Mouse (Mus musculus) MEL (cell line): ENCODE data around the gene Adam12. TPM values are rescaled to one million over a fixed set of nuclear protein-coding genes. Genes with fewer than 3 reads are reported as not detected.

ENCODE experiments used
- DNase-seq: peaks from one replicate; pipeline ENCODE4 v3.0.0; 2011; ENCODE audit warnings: low read depth, low spot score
- H3K27ac ChIP-seq: 2 replicates; pipeline ENCODE4 v1.5.1; 2012; ENCODE audit warnings: low read depth, mild to moderate bottlenecking, control low read depth, low read length, moderate library complexity; ENCODE audit not compliant: control insufficient read depth
- H3K27me3 ChIP-seq, 2 experiments: fragments of 150-350 bp in 1 of 2; sonication (generic) in 1 of 2; 2 replicates each; pipeline ENCODE4 v1.6.1; 2012; ENCODE audit warnings: low read length in 2 of 2, mild to moderate bottlenecking in 2 of 2, improper control_type of control experiment in 1 of 2, moderate library complexity in 1 of 2; ENCODE audit not compliant: insufficient read depth in 2 of 2, control insufficient read depth in 1 of 2
- H3K36me3 ChIP-seq, 2 experiments: 2 replicates each; pipeline ENCODE4 v1.6.1; 2012 to 2014; ENCODE audit warnings: low read length in 2 of 2, improper control_type of control experiment in 1 of 2, inconsistent platforms in 1 of 2, mild to moderate bottlenecking in 1 of 2; ENCODE audit not compliant: insufficient read depth in 2 of 2, control insufficient read depth in 1 of 2
- H3K4me1 ChIP-seq, 2 experiments: fragments of 150-350 bp in 1 of 2; sonication (generic) in 1 of 2; 2 replicates each; pipeline ENCODE4 v1.6.1; 2012; ENCODE audit warnings: low read length in 2 of 2, improper control_type of control experiment in 1 of 2, mild to moderate bottlenecking in 1 of 2; ENCODE audit not compliant: insufficient read depth in 2 of 2, control insufficient read depth in 1 of 2
- H3K4me3 ChIP-seq, 2 experiments: fragments of 150-350 bp in 1 of 2; sonication (generic) in 1 of 2; 2 replicates each; pipeline ENCODE4 v1.5.1; 2012; ENCODE audit warnings: low read depth in 2 of 2, low read length in 2 of 2, mild to moderate bottlenecking in 2 of 2, moderate library complexity in 2 of 2, control low read depth in 1 of 2, improper control_type of control experiment in 1 of 2; ENCODE audit not compliant: control insufficient read depth in 1 of 2, insufficient read depth in 1 of 2
- H3K79me2 ChIP-seq: 2 replicates; pipeline ENCODE4 v1.6.1; 2012; ENCODE audit warnings: mild to moderate bottlenecking, low read length, moderate library complexity; ENCODE audit not compliant: control insufficient read depth, poor library complexity, insufficient read depth
- H3K9ac ChIP-seq: 2 replicates; pipeline ENCODE4 v1.6.1; 2012; ENCODE audit warnings: low read depth, mild to moderate bottlenecking, control low read depth, low read length, moderate library complexity; ENCODE audit not compliant: control insufficient read depth, poor library complexity, severe bottlenecking
- H3K9me3 ChIP-seq: fragments of 150-350 bp; sonication (generic); replicated peaks from 2 replicates; pipeline ENCODE4 v1.6.1; 2012; ENCODE audit warnings: mild to moderate bottlenecking, low read length, improper control_type of control experiment, moderate library complexity; ENCODE audit not compliant: insufficient read depth
- BHLHE40 ChIP-seq: IDR thresholded peaks from 2 replicates; pipeline ENCODE4 v1.6.1; 2012; ENCODE audit warnings: low read depth, mild to moderate bottlenecking, inconsistent platforms, low read length, improper control_type of control experiment, borderline replicate concordance
- CHD2 ChIP-seq: IDR thresholded peaks from 2 replicates; pipeline ENCODE4 v1.6.1; 2011; ENCODE audit warnings: low read length, improper control_type of control experiment
- CTCF ChIP-seq, 3 experiments: IDR thresholded peaks in 2 of 3; conservative IDR thresholded peaks in 1 of 3; 2 replicates each; pipeline ENCODE4 v1.5.1; 2011 to 2012; ENCODE audit warnings: low read length in 3 of 3, low read depth in 2 of 3, mild to moderate bottlenecking in 2 of 3, improper control_type of control experiment in 1 of 3, inconsistent platforms in 1 of 3, mixed read lengths in 1 of 3, moderate library complexity in 1 of 3; ENCODE audit not compliant: control insufficient read depth in 1 of 3, insufficient read depth in 1 of 3, poor library complexity in 1 of 3, severe bottlenecking in 1 of 3
- E2F4 ChIP-seq: IDR thresholded peaks from 2 replicates; pipeline ENCODE4 v1.6.1; 2011; ENCODE audit warnings: low read depth, low read length, improper control_type of control experiment, borderline replicate concordance
- GATA1 ChIP-seq: IDR thresholded peaks from 2 replicates; pipeline ENCODE4 v1.6.1; 2011; ENCODE audit warnings: low read depth, low read length, improper control_type of control experiment
- JUND ChIP-seq: IDR thresholded peaks from 2 replicates; pipeline ENCODE4 v1.6.1; 2011; ENCODE audit warnings: low read depth, mild to moderate bottlenecking, improper control_type of control experiment, low read length
- MAFK ChIP-seq: IDR thresholded peaks from 2 replicates; pipeline ENCODE4 v1.6.1; 2011; ENCODE audit warnings: low read depth, mild to moderate bottlenecking, low read length, improper control_type of control experiment, borderline replicate concordance
- MAZ ChIP-seq: IDR thresholded peaks from 2 replicates; pipeline ENCODE4 v1.6.1; 2012; ENCODE audit warnings: low read depth, mild to moderate bottlenecking, inconsistent platforms, low read length, improper control_type of control experiment
- MEF2A ChIP-seq: IDR thresholded peaks from 2 replicates; pipeline ENCODE4 v1.6.1; 2014; ENCODE audit warnings: low read depth, mild to moderate bottlenecking, inconsistent platforms, low read length, improper control_type of control experiment; ENCODE audit not compliant: poor library complexity, insufficient replicate concordance, severe bottlenecking; ENCODE audit errors: extremely low read depth
- MXI1 ChIP-seq: IDR thresholded peaks from 2 replicates; pipeline ENCODE4 v1.6.1; 2011; ENCODE audit warnings: mild to moderate bottlenecking, low read depth, low read length, improper control_type of control experiment
- MYB ChIP-seq: IDR thresholded peaks from 2 replicates; pipeline ENCODE4 v1.6.1; 2011; ENCODE audit warnings: mild to moderate bottlenecking, low read depth, low read length, improper control_type of control experiment
- NRF1 ChIP-seq: IDR thresholded peaks from 2 replicates; pipeline ENCODE4 v1.6.1; 2014; ENCODE audit warnings: low read depth, mild to moderate bottlenecking, inconsistent platforms, low read length, improper control_type of control experiment, moderate library complexity; ENCODE audit not compliant: poor library complexity, insufficient read depth, severe bottlenecking
- POLR2AphosphoS5 ChIP-seq: IDR thresholded peaks from 2 replicates; pipeline ENCODE4 v1.6.1; 2012; ENCODE audit warnings: low read depth, borderline replicate concordance, mild to moderate bottlenecking, inconsistent platforms, low read length, moderate library complexity, mixed read lengths
- TAL1 ChIP-seq: IDR thresholded peaks from 2 replicates; pipeline ENCODE4 v1.6.1; 2012; ENCODE audit warnings: mild to moderate bottlenecking, inconsistent platforms, low read length, moderate library complexity, mixed read lengths
- UBTF ChIP-seq: IDR thresholded peaks from 2 replicates; pipeline ENCODE4 v1.6.1; 2012; ENCODE audit warnings: low read depth, mild to moderate bottlenecking, inconsistent platforms, low read length, improper control_type of control experiment, moderate library complexity, borderline replicate concordance; ENCODE audit not compliant: insufficient read depth
- USF1 ChIP-seq: IDR thresholded peaks from 2 replicates; pipeline ENCODE4 v1.6.1; 2014; ENCODE audit warnings: low read depth, mild to moderate bottlenecking, inconsistent platforms, low read length, improper control_type of control experiment, moderate library complexity
- USF2 ChIP-seq, 2 experiments: IDR thresholded peaks; 2 replicates each; pipeline ENCODE4 v1.6.1; 2011 to 2012; ENCODE audit warnings: improper control_type of control experiment in 2 of 2, low read length in 2 of 2, borderline replicate concordance in 1 of 2, inconsistent platforms in 1 of 2, low read depth in 1 of 2, mild to moderate bottlenecking in 1 of 2; ENCODE audit not compliant: insufficient read depth in 1 of 2
- ZC3H11A ChIP-seq: IDR thresholded peaks from 2 replicates; pipeline ENCODE4 v1.6.1; 2012; ENCODE audit warnings: low read depth, mild to moderate bottlenecking, inconsistent platforms, low read length, improper control_type of control experiment
- ZKSCAN1 ChIP-seq: IDR thresholded peaks from 2 replicates; pipeline ENCODE4 v1.6.1; 2012; ENCODE audit warnings: low read depth, mild to moderate bottlenecking, inconsistent platforms, low read length, improper control_type of control experiment, moderate library complexity
- polyA plus RNA-seq, 2 experiments: library from polyadenylated mRNA; stranded (reverse) in 1 of 2; unstranded in 1 of 2; fragments of >175 nt in 1 of 2; fragments of >200 nt in 1 of 2; gene quantifications; 2 replicates each; pipeline versions ENCODE4 v1.2.1 to v1.2.4; 2012; ENCODE audit warnings: low replicate concordance in 2 of 2, low read depth in 1 of 2; ENCODE audit not compliant: insufficient read length in 2 of 2, insufficient read depth in 1 of 2, missing spikeins in 1 of 2
- total RNA-seq: library from RNA; depleted of rRNA; stranded (reverse); fragments of 300-350 nt; gene quantifications from 2 replicates; pipeline ENCODE4 v1.2.3, GENCODE M21; 2012

Gene Adam12
- total and polyA plus RNA-seq, 3 experiments = not detected

- TF ChIP-seq BHLHE40 = no peak
These were observed 6.9 kb upstream of the Adam12 start (continued) for GRCm38 (mm10) chr7:134238863-134239262.

- Histone ChIP-seq H3K9me3 (no peaks in the 10 kb centered on the region), H3K36me3 (no peaks in the 10 kb centered on the region)
- no peak for TF ChIP-seq CHD2
- TF ChIP-seq JUND = no peak
- no peak for TF ChIP-seq ZKSCAN1
- no peak for TF ChIP-seq USF1
- TF ChIP-seq NRF1 = no peak
- no peak for TF ChIP-seq ZC3H11A
- TF ChIP-seq POLR2AphosphoS5 = no peak
- no peak for TF ChIP-seq BHLHE40
- TF ChIP-seq USF2 (IDR thresholded peaks at IDR 0.05; ENCODE audit: borderline replicate concordance in 1 of 2, insufficient read depth in 1 of 2, low read depth in 1 of 2, low read length in 2 of 2) = no peak
- TF ChIP-seq MYB = no peak
- TF ChIP-seq GATA1 = no peak
- TF ChIP-seq TAL1 = no peak
- no peak for TF ChIP-seq MAFK
- TF ChIP-seq CTCF (IDR thresholded peaks at IDR 0.05 in 2 of 3, conservative IDR thresholded peaks at IDR 0.05 in 1 of 3; ENCODE audit: control insufficient read depth in 1 of 3, insufficient read depth in 1 of 3, low read depth in 2 of 3, low read length in 3 of 3, poor library complexity in 1 of 3, severe bottlenecking in 1 of 3) = no peak
- TF ChIP-seq UBTF = no peak
- no peak for TF ChIP-seq MEF2A
- no peak for TF ChIP-seq MAZ
- TF ChIP-seq MXI1 = no peak
- no peak for TF ChIP-seq E2F4
- TF ChIP-seq, all 39 proteins: peak for 0
- Histone ChIP-seq H3K79me2 (no peaks in the 10 kb centered on the region), H3K27ac (no peak overlapping the region), H3K9ac (no peak overlapping the region), H3K4me1 (no peaks in the 10 kb centered on the region), H3K4me3 (no peak overlapping the region), H3K27me3 (no peaks in the 10 kb centered on the region)
- DNase-seq = no peak
These were observed 5.4 kb upstream of the Adam12 start for GRCm38 (mm10) chr7:134237356-134237755.
